9 mouse cellular contexts compared by ENCODE assay signal in genomic region chr6:83142211-83142731, GRCm38 (mm10). TPM values are rescaled to one million over a fixed set of nuclear protein-coding genes. Genes with fewer than 3 reads are reported as not detected.
A peak's percentile ranks its signal among the peaks of the same experiment; 100 is the strongest.
DNase-seq lines count a peak whose midpoint lies in the region; ATAC-seq and TF ChIP-seq lines count a peak whose summit lies in the region.
"Had no signal": no experiment of that assay in that cellular context is flagged by ENCODE, and none has a peak within 500 bp of the region (broad histone marks: within the 10 kb centered on the region; RNA-seq: fewer than 3 reads in every experiment).

No protein-coding gene starts in this region.

- no peak for TF ChIP-seq CTCF in midbrain, postnatal 0 days (IDR thresholded peaks at IDR 0.05)

- ATAC-seq in heart, embryonic 12.5 days (ENCODE audit: insufficient number of reproducible peaks, low FRiP score), result no peak
- peak; percentile 36 for ATAC-seq in midbrain, postnatal 0 days (ENCODE audit: low FRiP score)

- peak; percentile 47 for DNase-seq in adrenal gland, postnatal 10 days
- no peak for DNase-seq in adrenal gland, adult 8-10 months
- DNase-seq in brain, adult 2 months (ENCODE audit: low read depth, low spot score), result peak; percentile 77
- peak; percentile 57 to 67 for DNase-seq in layer of hippocampus, postnatal 25 days (ENCODE audit: extremely low spot score in 1 of 2, low spot score in 1 of 2)
- no peak for DNase-seq in midbrain, postnatal 0 days (ENCODE audit: low spot score)
- no peak for DNase-seq in c-Kit-positive CD71-positive TER-119-positive erythroid progenitor cells, embryonic 14.5 days (ENCODE audit: low spot score)
- no peak for DNase-seq in spleen, adult 12 weeks (ENCODE audit: low spot score)

- peak overlapping the region; percentile 74 for H3K4me2 ChIP-seq in heart, embryonic 12.5 days
- H3K4me2 ChIP-seq in midbrain, postnatal 0 days (ENCODE audit: low read depth, low read length, poor library complexity, severe bottlenecking), result peak overlapping the region; percentile 72

- H3K4me3 ChIP-seq in heart, embryonic 12.5 days, result peak overlapping the region; percentile 42
- peak overlapping the region; percentile 41 for H3K4me3 ChIP-seq in midbrain, postnatal 0 days (ENCODE audit: low read depth, low read length)

- no peaks in the 10 kb centered on the region for H3K9me3 ChIP-seq in heart, embryonic 12.5 days (replicated peaks)
- no peaks in the 10 kb centered on the region for H3K9me3 ChIP-seq in midbrain, postnatal 0 days (ENCODE audit: low read length)

- 6% methylated on average over 41 of the region's 41 CpGs for WGBS in heart, embryonic 12.5 days
- 4% methylated on average over 41 of the region's 41 CpGs for WGBS in midbrain, postnatal 0 days

- peak overlapping the region; percentile 65 for H3K9ac ChIP-seq in heart, embryonic 12.5 days
- H3K9ac ChIP-seq in midbrain, postnatal 0 days (replicated peaks; ENCODE audit: low read length, poor library complexity, severe bottlenecking), result peak overlapping the region; percentile 69

- H3K27me3 ChIP-seq in heart, embryonic 12.5 days (replicated peaks), result no peaks in the 10 kb centered on the region
- H3K27me3 ChIP-seq in midbrain, postnatal 0 days (ENCODE audit: insufficient read depth, low read length), result peaks cover 4% of the 10 kb centered on the region; the same call in 1 of the 2 replicates

- H3K27ac ChIP-seq in heart, embryonic 12.5 days (ENCODE audit: poor library complexity, severe bottlenecking), result peak overlapping the region; percentile 36
- peak overlapping the region; percentile 38 for H3K27ac ChIP-seq in midbrain, postnatal 0 days (ENCODE audit: low read depth, low read length)

- H3K36me3 ChIP-seq in heart, embryonic 12.5 days, result peaks cover 12% of the 10 kb centered on the region
- no peaks in the 10 kb centered on the region for H3K36me3 ChIP-seq in midbrain, postnatal 0 days (ENCODE audit: insufficient read depth, low read length)

- H3K4me1 ChIP-seq in heart, embryonic 12.5 days (replicated peaks), result peaks cover 37% of the 10 kb centered on the region
- peaks cover 4% of the 10 kb centered on the region; the same call in 1 of the 2 replicates for H3K4me1 ChIP-seq in midbrain, postnatal 0 days (ENCODE audit: insufficient read depth, low read length)

RNA-seq across cellular contexts. Expression of gene Rtkn, which starts 7.0 kb away (rescaled TPM):
- 10 to 100 TPM; 10.9 to 19.8 TPM for total RNA-seq in adrenal gland, postnatal 10 days (2021)
- total RNA-seq in adrenal gland, adult 8-10 months (2022), result 10 to 100 TPM; 16.4 to 34.0 (median 19.9) TPM
- 20.3 and 22.0 TPM in 2 replicates for polyA plus RNA-seq in heart, embryonic 12.5 days (2016; fragmentation: Nextera tagmentation; extraction: Ambion mirVana)
- total RNA-seq in layer of hippocampus, postnatal 25 days (2021), result 10 to 100 TPM; 83.6 to 93.5 TPM
- 24.3 and 30.9 TPM in 2 replicates for total RNA-seq in midbrain, postnatal 0 days (2014; rRNA removed)
- polyA plus RNA-seq in midbrain, postnatal 0 days (2015; fragmentation: Nextera tagmentation; extraction: Ambion mirVana), result 12.5 and 14.6 TPM in 2 replicates

RNA-seq across cellular contexts. Expression of gene Wdr54, which starts 13.9 kb away (rescaled TPM):
- 1 to 10 TPM; 2.0 to 2.2 TPM for total RNA-seq in adrenal gland, postnatal 10 days (2021)
- total RNA-seq in adrenal gland, adult 8-10 months (2022), result 1 to 10 TPM; 3.2 to 6.3 (median 5.3) TPM
- 4.2 and 6.8 TPM in 2 replicates for polyA plus RNA-seq in heart, embryonic 12.5 days (2016; fragmentation: Nextera tagmentation; extraction: Ambion mirVana)
- 10 to 100 TPM; 25.1 to 28.4 TPM for total RNA-seq in layer of hippocampus, postnatal 25 days (2021)
- total RNA-seq in midbrain, postnatal 0 days (2014; rRNA removed), result 12.7 and 15.9 TPM in 2 replicates
- polyA plus RNA-seq in midbrain, postnatal 0 days (2015; fragmentation: Nextera tagmentation; extraction: Ambion mirVana), result 21.5 and 27.5 TPM in 2 replicates
- total RNA-seq: common myeloid progenitor, adult 5-6 weeks had no signal

RNA-seq across cellular contexts. Expression of gene 1700003E16Rik, which starts 13.9 kb away (rescaled TPM):
- under 1 TPM; 0.24 to 0.39 TPM for total RNA-seq in adrenal gland, postnatal 10 days (2021)
- total RNA-seq in adrenal gland, adult 8-10 months (2022), result 1 to 10 TPM; 1.2 to 2.6 (median 1.9) TPM
- 0.17 and 0.39 TPM in 2 replicates for polyA plus RNA-seq in heart, embryonic 12.5 days (2016; fragmentation: Nextera tagmentation; extraction: Ambion mirVana)
- 10 to 100 TPM; 22.1 to 25.0 TPM for total RNA-seq in layer of hippocampus, postnatal 25 days (2021)
- total RNA-seq in midbrain, postnatal 0 days (2014; rRNA removed), result 15.6 and 20.5 TPM in 2 replicates
- polyA plus RNA-seq in midbrain, postnatal 0 days (2015; fragmentation: Nextera tagmentation; extraction: Ambion mirVana), result 18.0 and 18.2 TPM in 2 replicates
- total RNA-seq: common myeloid progenitor, adult 5-6 weeks had no signal

RNA-seq across cellular contexts. Expression of gene Ino80b, which starts 17.0 kb away (rescaled TPM):
- total RNA-seq in adrenal gland, postnatal 10 days (2021), result 10 to 100 TPM; 20.7 to 25.7 TPM
- 10 to 100 TPM; 24.9 to 32.3 (median 28.0) TPM for total RNA-seq in adrenal gland, adult 8-10 months (2022)
- polyA plus RNA-seq in heart, embryonic 12.5 days (2016; fragmentation: Nextera tagmentation; extraction: Ambion mirVana), result 11.1 and 12.1 TPM in 2 replicates
- total RNA-seq in layer of hippocampus, postnatal 25 days (2021), result 10 to 100 TPM; 24.0 to 26.2 TPM
- total RNA-seq in midbrain, postnatal 0 days (2014; rRNA removed), result 29.4 and 40.9 TPM in 2 replicates
- polyA plus RNA-seq in midbrain, postnatal 0 days (2015; fragmentation: Nextera tagmentation; extraction: Ambion mirVana), result 14.6 and 16.2 TPM in 2 replicates

RNA-seq across cellular contexts. Expression of gene Wbp1, which starts 20.9 kb away (rescaled TPM):
- total RNA-seq in adrenal gland, postnatal 10 days (2021), result 10 to 100 TPM; 61.1 to 82.1 TPM
- 100 to 1,000 TPM; 100 to 106 (median 105) TPM for total RNA-seq in adrenal gland, adult 8-10 months (2022)
- 87.6 and 91.3 TPM in 2 replicates for polyA plus RNA-seq in heart, embryonic 12.5 days (2016; fragmentation: Nextera tagmentation; extraction: Ambion mirVana)
- 10 to 100 TPM; 54.3 to 58.0 TPM for total RNA-seq in layer of hippocampus, postnatal 25 days (2021)
- total RNA-seq in midbrain, postnatal 0 days (2014; rRNA removed), result 152 and 199 TPM in 2 replicates
- 85.3 and 91.6 TPM in 2 replicates for polyA plus RNA-seq in midbrain, postnatal 0 days (2015; fragmentation: Nextera tagmentation; extraction: Ambion mirVana)

Comparison
In these comparisons a context has a peak if more than half of its experiments do, and no peak if none do; other contexts are left out.
1. DNase-seq: peak in adrenal gland, postnatal 10 days (single experiment), brain, adult 2 months (single experiment) and layer of hippocampus, postnatal 25 days (2 of 2); none in adrenal gland, adult 8-10 months (single experiment), midbrain, postnatal 0 days (single experiment), c-Kit-positive CD71-positive TER-119-positive erythroid progenitor cells, embryonic 14.5 days (single experiment) and spleen, adult 12 weeks (single experiment).